14 mouse cellular contexts compared by ENCODE assay signal in genomic region chr5:74132671-74133070, GRCm38 (mm10).
"Had no signal": no experiment of that assay in that cellular context is flagged by ENCODE, and none has a peak within 500 bp of the region (broad histone marks: within the 10 kb centered on the region; RNA-seq: fewer than 3 reads in every experiment).

No protein-coding gene starts in this region.

- ATAC-seq: intestine, embryonic 16.5 days; liver, embryonic 12.5 days had no signal

- H3K4me3 ChIP-seq: left cerebral cortex, adult 2 months; limb, embryonic 15.5 days; liver, embryonic 12.5 days; lung, embryonic 15.5 days; megakaryocyte, embryonic 14.5 days; midbrain, embryonic 12.5 days; neural tube, embryonic 15.5 days had no signal

- H3K4me2 ChIP-seq: limb, embryonic 15.5 days; liver, embryonic 12.5 days; lung, embryonic 15.5 days; midbrain, embryonic 12.5 days; neural tube, embryonic 15.5 days had no signal

- H3K4me1 ChIP-seq: limb, embryonic 15.5 days; megakaryocyte, embryonic 14.5 days; midbrain, embryonic 12.5 days; neural tube, embryonic 15.5 days had no signal

- H3K27me3 ChIP-seq: limb, embryonic 15.5 days; lung, embryonic 15.5 days; midbrain, embryonic 12.5 days; neural tube, embryonic 15.5 days had no signal

- DNase-seq: kidney, adult 8-10 months; lung, postnatal 14 days; right cerebral cortex, adult 18-20 months; right cerebral cortex, postnatal 25 days had no signal

- H3K9me3 ChIP-seq: limb, embryonic 15.5 days; liver, embryonic 12.5 days; lung, embryonic 15.5 days; megakaryocyte, embryonic 14.5 days; midbrain, embryonic 12.5 days; neural tube, embryonic 15.5 days had no signal

- H3K9ac ChIP-seq: limb, embryonic 15.5 days; liver, embryonic 12.5 days; lung, embryonic 15.5 days; midbrain, embryonic 12.5 days; neural tube, embryonic 15.5 days had no signal

- H3K36me3 ChIP-seq: limb, embryonic 15.5 days; liver, embryonic 12.5 days; lung, embryonic 15.5 days; midbrain, embryonic 12.5 days; neural tube, embryonic 15.5 days had no signal

- H3K27ac ChIP-seq: kidney, postnatal 0 days; left cerebral cortex, adult 2 months; liver, embryonic 12.5 days; lung, embryonic 15.5 days; macrophage; midbrain, embryonic 12.5 days; neural tube, embryonic 15.5 days had no signal
